Mouse (Mus musculus): ENCODE results near the gene Gm5622. TPM values are rescaled to one million over a fixed set of nuclear protein-coding genes. Genes with fewer than 3 reads are reported as not detected.
"Not testable (repeated sequence)": the region's sequence is repeated elsewhere in the genome, so short reads cannot be mapped to it uniquely, and the experiment has no call there.

The Gm5622 gene
- not detected for total RNA-seq (2022)

GRCm38 (mm10) chr14:51552490-51552889, at the start of gene Gm5622:
Gene Gm5622 (plus strand): TSS chr14:51552790.
- DNase-seq (ENCODE audit: low spot score in 2 of 2): no peak

- no peak for DNase-seq (ENCODE audit: low spot score in 2 of 2)
These were observed 45.2 kb upstream of the Gm5622 start for GRCm38 (mm10) chr14:51507416-51507815.

GRCm38 (mm10) chr14:51573963-51574362, 21.4 kb downstream of the Gm5622 start, which contains the start of gene Gm17175:
Gene Gm17175 (minus strand): TSS chr14:51574063.
- DNase-seq (ENCODE audit: low spot score in 2 of 2): not testable (repeated sequence)

GRCm38 (mm10) chr14:51592039-51592438, 39.4 kb downstream of the Gm5622 start, which contains the start of gene Gm17174:
Gene Gm17174 (minus strand): TSS chr14:51592139.
- not testable (repeated sequence) for DNase-seq (ENCODE audit: low spot score in 2 of 2)

- DNase-seq (ENCODE audit: low spot score in 2 of 2): no peak
These were observed 58.6 kb downstream of the Gm5622 start, which contains the start of gene Gm17078 for GRCm38 (mm10) chr14:51611210-51611609. Gene Gm17078 (minus strand): TSS chr14:51611310.

- peak; percentile 14 to 28 for DNase-seq (ENCODE audit: low spot score in 2 of 2)
These were observed 79.8 kb downstream of the Gm5622 start for GRCm38 (mm10) chr14:51632426-51632825.

GRCm38 (mm10) chr14:51635566-51635965, 83.0 kb downstream of the Gm5622 start, which contains the start of gene Gm4181:
Gene Gm4181 (minus strand): TSS chr14:51635666.
- DNase-seq (ENCODE audit: low spot score in 2 of 2): not testable (repeated sequence)

- DNase-seq (ENCODE audit: low spot score in 2 of 2): no peak
These were observed 124.7 kb downstream of the Gm5622 start for GRCm38 (mm10) chr14:51677269-51677668.

GRCm38 (mm10) chr14:51695368-51695767, 142.8 kb downstream of the Gm5622 start, which contains the start of gene Gm17079:
Gene Gm17079 (minus strand): TSS chr14:51695468.
- not testable (repeated sequence) for DNase-seq (ENCODE audit: low spot score in 2 of 2)

Other genes starting within 250 kb of the Gm5622 start
- gene Gm7247, start 191.0 kb upstream of the Gm5622 start, total RNA-seq (2022): not detected
- not detected for gene Vmn2r88, start 142.0 kb upstream of the Gm5622 start, total RNA-seq (2022)
- not detected for gene Vmn2r89, start 100.9 kb upstream of the Gm5622 start, total RNA-seq (2022)
- not detected for gene Gm17175, start 21.3 kb downstream of the Gm5622 start, total RNA-seq (2022)
- gene Gm17174, start 39.3 kb downstream of the Gm5622 start, total RNA-seq (2022): not detected
- not detected for gene Gm17078, start 58.5 kb downstream of the Gm5622 start, total RNA-seq (2022)
- gene Gm4181, start 82.9 kb downstream of the Gm5622 start, total RNA-seq (2022): not detected
- not detected for gene Gm17079, start 142.7 kb downstream of the Gm5622 start, total RNA-seq (2022)
- gene Gm5800, start 164.4 kb downstream of the Gm5622 start, total RNA-seq (2022): not detected
- gene Ang4, start 220.8 kb downstream of the Gm5622 start, total RNA-seq (2022): not detected
- gene AY358078, start 247.3 kb downstream of the Gm5622 start, total RNA-seq (2022): not detected

Data from left cerebral cortex, adult 8-10 months (tissue).